Mouse (Mus musculus) embryonic facial prominence, embryonic 10.5 days (tissue): ENCODE measurements around the gene Atp6v1f. TPM values are rescaled to one million over a fixed set of nuclear protein-coding genes. Genes with fewer than 3 reads are reported as not detected.

ENCODE experiments used
- DNase-seq: peaks from one replicate; pipeline ENCODE4 v3.0.0-alpha.2; 2017; ENCODE audit warnings: low spot score
- H3K27ac ChIP-seq: fragments of 300-500 bp; sonication (generic); replicated peaks from 2 replicates; pipeline ENCODE4 v1.5.1; 2016; ENCODE audit warnings: mild to moderate bottlenecking
- H3K27me3 ChIP-seq: fragments of 300-500 bp; sonication (generic); replicated peaks from 2 replicates; pipeline ENCODE4 v1.6.1; 2016; ENCODE audit warnings: low read depth, mild to moderate bottlenecking; ENCODE audit not compliant: poor library complexity, severe bottlenecking
- H3K36me3 ChIP-seq: fragments of 300-500 bp; sonication (generic); replicated peaks from 2 replicates; pipeline ENCODE4 v1.6.1; 2016; ENCODE audit warnings: mild to moderate bottlenecking, moderate library complexity
- H3K4me1 ChIP-seq: fragments of 300-500 bp; sonication (generic); 2 replicates; pipeline ENCODE4 v1.6.1; 2016
- H3K4me3 ChIP-seq: fragments of 300-500 bp; sonication (generic); 2 replicates; pipeline ENCODE4 v1.5.1; 2016; ENCODE audit warnings: mild to moderate bottlenecking, moderate library complexity
- H3K9me3 ChIP-seq: fragments of 300-500 bp; sonication (generic); 2 replicates; pipeline ENCODE4 v1.6.1; 2016; ENCODE audit warnings: mild to moderate bottlenecking
- WGBS: fragments of 180-500 bp; shearing (Covaris S2); methylation state at CpG from one replicate; pipeline ENCODE4 v1.1.7; 2016; 5-methylcytosine and 5-hydroxymethylcytosine counted together
- polyA plus RNA-seq: library from polyadenylated mRNA; unstranded; fragments of >200 nt; fragmentation: Nextera tagmentation; extraction: Ambion mirVana; gene quantifications from 2 replicates; pipeline ENCODE4 v1.2.1, GENCODE M21; 2016

The Atp6v1f gene
- polyA plus RNA-seq, 1 experiment from 2014 or later = 207 TPM

DNA sequence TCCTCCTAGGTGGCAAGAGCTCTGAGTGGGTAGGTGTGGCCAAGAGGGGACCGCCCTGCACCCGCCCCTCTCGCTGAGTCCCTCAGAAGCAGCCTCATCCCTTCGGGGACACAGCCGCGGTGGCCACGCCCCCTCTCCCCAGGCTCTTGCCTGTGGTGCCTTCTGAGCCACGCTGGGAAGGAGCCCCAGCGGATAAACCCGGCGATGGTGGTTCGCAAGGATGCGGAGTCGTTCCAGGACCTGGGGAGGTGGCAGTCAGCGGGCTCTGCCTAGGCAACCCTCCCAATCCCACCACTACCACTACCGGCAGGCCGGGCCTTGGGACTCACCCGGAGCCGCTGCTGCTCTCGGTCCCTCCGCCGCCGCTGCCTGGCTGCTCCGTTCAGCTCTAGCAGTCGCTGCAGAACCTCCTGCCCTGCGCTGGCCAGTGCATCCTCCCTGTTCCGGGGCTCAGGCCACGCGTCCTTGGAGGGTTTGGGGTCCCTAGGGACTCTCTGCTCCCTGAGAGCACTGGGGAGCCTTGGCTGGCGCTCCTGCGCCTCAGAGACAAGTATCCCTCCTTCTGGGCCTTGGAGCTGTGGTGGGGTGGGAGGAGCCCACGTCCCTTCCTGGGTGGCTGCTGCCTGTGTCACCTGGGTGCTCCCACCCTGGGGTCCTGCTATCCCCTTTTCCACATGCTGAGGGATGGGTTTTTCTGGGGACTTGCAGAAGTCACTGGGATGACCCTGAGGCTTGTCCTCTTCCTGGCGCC is 6.6 kb downstream of the Atp6v1f start:
- peak overlapping the region; percentile 45; the same call in 1 of the 2 replicates for H3K27ac ChIP-seq
- no peaks in the 10 kb centered on the region for H3K9me3 ChIP-seq
- H3K4me1 ChIP-seq = peaks cover 15% of the 10 kb centered on the region
- H3K27me3 ChIP-seq = peaks cover 25% of the 10 kb centered on the region
- WGBS = 2% methylated on average over 33 of the region's 33 CpGs
- peak; percentile 88 for DNase-seq
- H3K36me3 ChIP-seq = peaks cover 27% of the 10 kb centered on the region
- H3K4me3 ChIP-seq = peak overlapping the region; percentile 62

DNA sequence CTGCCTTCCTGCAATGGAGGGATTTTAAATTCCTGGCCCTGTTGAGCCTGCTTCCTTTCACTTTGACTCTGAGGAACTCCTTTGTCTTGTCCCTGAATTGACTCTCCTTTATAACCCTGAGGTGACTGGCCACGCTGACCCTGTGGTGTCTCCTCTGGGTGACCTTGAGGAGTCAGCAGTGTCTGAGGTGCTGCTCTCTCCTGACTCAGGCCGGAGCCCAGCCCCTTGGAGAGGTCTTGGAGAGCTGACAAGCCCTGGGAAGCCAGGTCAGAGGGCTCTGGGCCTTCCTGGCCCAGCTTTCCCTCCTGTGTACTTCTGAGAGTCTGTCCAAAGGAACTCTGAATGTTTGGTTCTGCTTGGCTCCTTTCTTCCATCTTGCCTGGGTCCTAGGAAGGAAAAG is 7.2 kb downstream of the Atp6v1f start:
- DNase-seq = no peak
- peaks cover 15% of the 10 kb centered on the region for H3K4me1 ChIP-seq
- no peak overlapping the region for H3K27ac ChIP-seq
- WGBS = 56% methylated on average over 2 of the region's 2 CpGs
- peaks cover 25% of the 10 kb centered on the region for H3K36me3 ChIP-seq
- H3K4me3 ChIP-seq = peak overlapping the region; percentile 62; the same call in 1 of the 2 replicates
- H3K9me3 ChIP-seq = no peaks in the 10 kb centered on the region
- peaks cover 25% of the 10 kb centered on the region for H3K27me3 ChIP-seq

DNA sequence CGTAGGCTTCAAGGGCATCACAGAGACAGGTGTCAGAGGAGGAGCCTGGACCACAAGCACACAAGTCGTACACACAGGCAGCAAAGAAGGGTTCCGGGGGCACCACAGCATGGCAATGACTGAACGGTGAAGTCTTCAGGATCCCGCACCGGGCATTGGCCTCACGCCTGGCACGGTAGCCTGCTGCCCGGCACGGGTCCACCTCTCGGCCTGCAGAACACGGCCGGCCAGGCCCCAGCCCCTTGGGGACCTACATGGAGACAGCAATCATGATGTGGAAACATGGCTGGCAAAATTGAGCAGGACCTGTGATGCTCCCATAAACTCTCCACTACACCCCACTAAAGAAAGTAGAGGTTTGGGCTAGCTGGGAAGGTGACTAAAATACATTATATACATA is 15.2 kb downstream of the Atp6v1f start:
- 92% methylated on average over 13 of the region's 13 CpGs for WGBS
- no peak for DNase-seq
- peaks cover 12% of the 10 kb centered on the region; the same call in 1 of the 2 replicates for H3K36me3 ChIP-seq
- H3K27me3 ChIP-seq = peaks cover 49% of the 10 kb centered on the region
- H3K4me3 ChIP-seq = no peak overlapping the region
- H3K9me3 ChIP-seq = no peaks in the 10 kb centered on the region
- H3K27ac ChIP-seq = no peak overlapping the region
- H3K4me1 ChIP-seq = peaks cover 12% of the 10 kb centered on the region

DNA sequence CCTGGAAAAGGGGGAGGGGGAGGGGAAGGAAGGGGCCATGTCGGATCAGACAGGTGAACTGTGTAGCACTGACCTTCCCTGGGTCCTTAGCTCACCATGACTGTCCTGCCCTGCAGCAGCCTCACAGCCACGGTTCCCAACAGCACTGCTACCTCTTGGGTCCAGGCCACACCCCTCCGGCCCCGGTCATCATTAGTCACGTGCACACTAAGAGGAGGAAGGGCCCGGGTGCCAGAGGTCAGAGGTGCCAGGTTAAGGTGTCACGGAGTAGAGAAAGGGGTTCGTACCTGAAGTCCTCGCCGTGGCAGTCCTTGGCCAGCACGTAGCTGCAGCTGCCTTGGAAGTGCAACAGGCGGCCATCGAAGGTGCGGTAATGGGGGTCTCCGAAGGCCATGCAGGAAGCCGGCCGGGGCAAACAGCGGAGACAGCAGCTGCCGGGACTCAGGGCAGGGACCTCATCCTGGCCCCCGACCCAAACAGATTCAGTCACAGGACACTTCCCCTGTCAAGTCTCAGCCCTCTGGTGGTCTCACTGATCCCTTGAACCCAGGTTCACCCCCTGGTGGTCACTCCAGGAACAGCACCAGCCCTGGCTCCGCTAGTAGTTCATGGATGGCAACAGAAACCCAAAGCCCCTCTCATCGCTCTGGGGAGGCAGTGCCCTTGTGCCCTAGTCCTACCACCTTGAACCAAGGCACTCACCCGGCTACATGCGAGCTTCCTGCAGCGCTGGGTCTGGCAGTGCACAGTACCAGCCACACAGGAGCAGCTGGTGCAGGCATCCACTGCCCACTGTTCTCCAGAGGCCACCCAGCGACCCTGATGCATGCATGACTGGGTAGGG is 17.4 kb downstream of the Atp6v1f start:
- peaks cover 12% of the 10 kb centered on the region; the same call in 1 of the 2 replicates for H3K36me3 ChIP-seq
- H3K27ac ChIP-seq = no peak overlapping the region
- H3K27me3 ChIP-seq = peaks cover 59% of the 10 kb centered on the region

DNA sequence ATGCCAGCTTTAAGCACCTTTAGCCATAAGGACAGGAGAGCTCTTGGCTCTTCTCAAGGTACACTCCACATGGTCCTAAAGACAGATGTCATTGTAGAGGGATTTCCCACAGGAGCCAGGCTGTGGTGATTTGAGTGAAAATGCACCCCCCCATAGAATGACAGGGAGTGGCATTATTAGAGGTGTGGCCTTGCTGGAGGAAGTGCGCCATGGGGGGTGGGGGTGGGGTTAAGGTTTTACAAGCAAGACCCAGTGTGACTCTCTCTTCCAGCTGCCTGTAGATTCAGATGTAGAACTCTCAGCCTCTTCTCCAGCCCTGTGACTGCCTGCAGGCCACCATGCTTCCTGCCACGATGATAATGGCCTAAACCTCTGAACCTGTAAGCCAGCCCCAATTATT is 18.4 kb downstream of the Atp6v1f start:
- Histone ChIP-seq H3K27ac (no peak overlapping the region), H3K9me3 (no peaks in the 10 kb centered on the region), H3K4me1 (peaks cover 12% of the 10 kb centered on the region), H3K4me3 (no peak overlapping the region), H3K27me3 (peaks cover 69% of the 10 kb centered on the region), H3K36me3 (peaks cover 12% of the 10 kb centered on the region; the same call in 1 of the 2 replicates)
- 49% methylated on average over 2 of the region's 2 CpGs for WGBS
- DNase-seq = no peak

More for the DNA sequence above, 17.4 kb downstream of the Atp6v1f start:
- H3K4me3 ChIP-seq = peak overlapping the region; percentile 54
- WGBS = 6% methylated on average over 26 of the region's 26 CpGs
- DNase-seq = peak; percentile 90
- H3K4me1 ChIP-seq = peaks cover 12% of the 10 kb centered on the region
- H3K9me3 ChIP-seq = no peaks in the 10 kb centered on the region

GRCm38 (mm10) chr6:29494101-29494500 is 26.6 kb downstream of the Atp6v1f start:
- H3K4me1 ChIP-seq = peaks cover 11% of the 10 kb centered on the region
- H3K27ac ChIP-seq = no peak overlapping the region
- no peak overlapping the region for H3K4me3 ChIP-seq
- 87% methylated on average over 4 of the region's 4 CpGs for WGBS
- no peaks in the 10 kb centered on the region for H3K9me3 ChIP-seq
- no peak for DNase-seq
- H3K36me3 ChIP-seq = peaks cover 42% of the 10 kb centered on the region; the same call in 1 of the 2 replicates
- H3K27me3 ChIP-seq = peaks cover 75% of the 10 kb centered on the region

- peak overlapping the region; percentile 29 for H3K4me3 ChIP-seq
- peaks cover 11% of the 10 kb centered on the region for H3K4me1 ChIP-seq
- peaks cover 50% of the 10 kb centered on the region; the same call in 1 of the 2 replicates for H3K36me3 ChIP-seq
- WGBS = 12% methylated on average over 25 of the region's 25 CpGs
- H3K27ac ChIP-seq = no peak overlapping the region
- H3K27me3 ChIP-seq = peaks cover 68% of the 10 kb centered on the region
- no peaks in the 10 kb centered on the region for H3K9me3 ChIP-seq
- DNase-seq = no peak
These were observed 28.8 kb downstream of the Atp6v1f start for GRCm38 (mm10) chr6:29496270-29496669.

- no peaks in the 10 kb centered on the region for H3K9me3 ChIP-seq
- no peak for DNase-seq
- no peak overlapping the region for H3K4me3 ChIP-seq
- WGBS = 41% methylated on average over 2 of the region's 2 CpGs
- peaks cover 57% of the 10 kb centered on the region for H3K27me3 ChIP-seq
- no peak overlapping the region for H3K27ac ChIP-seq
- peaks cover 43% of the 10 kb centered on the region; the same call in 1 of the 2 replicates for H3K36me3 ChIP-seq
- H3K4me1 ChIP-seq = peaks cover 11% of the 10 kb centered on the region
These were observed 30.3 kb downstream of the Atp6v1f start for GRCm38 (mm10) chr6:29497791-29498190.

- Histone ChIP-seq H3K36me3 (peaks cover 51% of the 10 kb centered on the region; the same call in 1 of the 2 replicates), H3K27ac (no peak overlapping the region), H3K4me3 (no peak overlapping the region), H3K27me3 (peaks cover 59% of the 10 kb centered on the region), H3K4me1 (peaks cover 15% of the 10 kb centered on the region), H3K9me3 (no peaks in the 10 kb centered on the region)
- no peak for DNase-seq
- WGBS = 95% methylated on average over 7 of the region's 7 CpGs
These were observed 32.7 kb downstream of the Atp6v1f start for GRCm38 (mm10) chr6:29500177-29500576.

DNA sequence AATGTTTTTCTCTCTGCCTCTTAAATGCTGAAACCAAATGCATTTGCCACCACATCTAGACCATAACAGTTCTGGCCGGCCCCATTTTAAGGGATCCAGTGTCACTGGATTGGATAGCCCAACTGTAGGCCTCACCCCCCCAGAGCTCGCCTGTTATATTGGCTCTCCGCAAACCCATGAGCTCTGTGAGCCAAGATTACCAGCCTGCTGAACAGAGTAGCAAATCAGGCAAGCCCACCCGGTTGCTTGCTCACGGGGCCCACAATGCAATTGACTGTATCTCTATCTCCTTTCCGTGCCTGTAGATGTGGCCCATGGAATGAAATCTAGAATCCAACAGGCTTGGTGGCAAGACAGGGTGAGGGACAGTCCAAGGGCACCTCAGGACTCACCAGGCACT is 33.3 kb downstream of the Atp6v1f start:
- Histone ChIP-seq H3K9me3 (no peaks in the 10 kb centered on the region), H3K4me3 (no peak overlapping the region), H3K36me3 (peaks cover 51% of the 10 kb centered on the region; the same call in 1 of the 2 replicates), H3K4me1 (peaks cover 17% of the 10 kb centered on the region), H3K27ac (no peak overlapping the region), H3K27me3 (peaks cover 59% of the 10 kb centered on the region)
- WGBS = 89% methylated on average over 6 of the region's 6 CpGs
- DNase-seq = no peak

DNA sequence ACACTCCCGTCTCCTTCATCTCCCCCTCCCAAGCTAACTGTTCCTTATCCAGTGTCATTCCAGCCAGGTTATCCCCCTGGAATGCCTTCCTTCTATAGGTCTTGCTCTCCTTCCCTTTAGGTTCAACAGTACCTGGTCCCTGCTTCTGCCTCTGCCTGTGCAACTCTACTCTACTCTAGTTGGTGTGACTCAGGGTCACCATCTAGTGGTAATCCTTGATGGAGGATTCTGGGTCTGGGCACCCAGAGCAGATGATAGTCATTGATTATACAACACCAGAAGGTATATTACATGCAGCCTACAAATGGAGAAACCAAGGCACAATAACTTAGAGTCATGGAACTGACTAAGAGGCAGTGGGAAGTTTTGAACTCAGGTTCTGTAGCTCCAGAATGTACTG is 34.1 kb downstream of the Atp6v1f start:
- Histone ChIP-seq H3K36me3 (peaks cover 43% of the 10 kb centered on the region; the same call in 1 of the 2 replicates), H3K9me3 (no peaks in the 10 kb centered on the region), H3K27ac (no peak overlapping the region), H3K4me3 (no peak overlapping the region), H3K27me3 (peaks cover 59% of the 10 kb centered on the region), H3K4me1 (peaks cover 16% of the 10 kb centered on the region)
- no peak for DNase-seq
- 90% methylated on average over 1 of the region's 1 CpGs for WGBS

DNA sequence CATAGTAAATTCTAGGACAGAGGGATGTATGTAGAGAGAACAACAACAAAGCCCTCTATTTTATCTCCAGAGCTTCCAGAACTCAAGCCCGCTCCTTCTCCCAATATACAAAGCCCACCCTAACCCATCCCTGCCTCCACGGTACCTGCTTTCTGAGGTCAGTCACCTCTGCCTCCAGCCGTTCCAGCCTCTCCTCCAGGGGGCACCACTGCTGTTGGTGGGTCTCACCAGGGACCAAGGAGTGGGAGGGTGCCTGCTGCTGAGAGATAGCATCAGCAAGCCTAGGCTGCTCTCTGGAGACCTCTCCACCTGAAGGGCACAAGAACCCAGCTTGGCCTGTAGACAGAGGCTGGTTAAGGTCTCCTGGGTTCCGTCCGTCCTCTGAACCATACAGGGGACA is 38.0 kb downstream of the Atp6v1f start:
- Histone ChIP-seq H3K27ac (no peak overlapping the region), H3K4me1 (peaks cover 53% of the 10 kb centered on the region), H3K4me3 (no peak overlapping the region), H3K36me3 (peaks cover 20% of the 10 kb centered on the region; the same call in 1 of the 2 replicates), H3K27me3 (peaks cover 71% of the 10 kb centered on the region), H3K9me3 (no peaks in the 10 kb centered on the region)
- no peak for DNase-seq
- 86% methylated on average over 5 of the region's 5 CpGs for WGBS
